Mouse (Mus musculus) lung, postnatal 0 days (tissue): Measurements from ENCODE around the gene Commd9.

Experiments used
- CTCF ChIP-seq: IDR thresholded peaks from 2 replicates; pipeline ENCODE4 v1.5.1; 2016; ENCODE audit warnings: antibody characterized with exemption, mild to moderate bottlenecking
- EP300 ChIP-seq: IDR thresholded peaks from 2 replicates; pipeline ENCODE4 v1.6.1; 2016; ENCODE audit warnings: antibody characterized with exemption, mild to moderate bottlenecking, control low read depth

DNA sequence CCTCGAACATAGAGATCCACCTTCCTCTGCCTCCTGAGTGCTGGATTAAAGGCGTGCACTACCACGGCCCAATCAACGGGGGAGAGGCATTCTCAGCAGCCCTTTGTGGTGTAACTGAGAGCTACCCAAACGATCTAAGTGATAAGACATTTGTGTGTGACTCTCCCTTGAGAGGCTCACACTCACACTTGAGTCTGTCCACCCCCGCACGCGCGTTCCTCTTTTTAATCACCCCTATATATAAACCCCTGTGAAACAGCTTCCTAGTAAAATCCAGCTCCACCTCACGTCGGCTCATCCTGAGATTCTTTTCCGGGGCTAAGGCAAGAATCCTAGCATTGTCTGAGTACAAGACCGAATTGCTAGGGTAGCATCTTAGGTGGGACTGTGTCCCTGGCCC lies 22.7 kb downstream of the Commd9 start:
- TF ChIP-seq CTCF (no peak), EP300 (no peak)
